Mouse (Mus musculus) cortical plate, adult 2 months (tissue): ENCODE results near the gene Fam221a.

Source experiments
- CTCF ChIP-seq: fragments of 200-500 bp; IDR thresholded peaks from 2 replicates; pipeline ENCODE4 v1.5.1; 2011; ENCODE audit warnings: mild to moderate bottlenecking, control low read depth, low read length; ENCODE audit not compliant: insufficient read depth; ENCODE audit errors: extremely low read depth
- POLR2A ChIP-seq: fragments of 200-500 bp; IDR thresholded peaks from 2 replicates; pipeline ENCODE4 v1.6.1; 2011; ENCODE audit warnings: mild to moderate bottlenecking, low read length, control low read depth; ENCODE audit not compliant: insufficient read depth; ENCODE audit errors: extremely low read depth

DNA sequence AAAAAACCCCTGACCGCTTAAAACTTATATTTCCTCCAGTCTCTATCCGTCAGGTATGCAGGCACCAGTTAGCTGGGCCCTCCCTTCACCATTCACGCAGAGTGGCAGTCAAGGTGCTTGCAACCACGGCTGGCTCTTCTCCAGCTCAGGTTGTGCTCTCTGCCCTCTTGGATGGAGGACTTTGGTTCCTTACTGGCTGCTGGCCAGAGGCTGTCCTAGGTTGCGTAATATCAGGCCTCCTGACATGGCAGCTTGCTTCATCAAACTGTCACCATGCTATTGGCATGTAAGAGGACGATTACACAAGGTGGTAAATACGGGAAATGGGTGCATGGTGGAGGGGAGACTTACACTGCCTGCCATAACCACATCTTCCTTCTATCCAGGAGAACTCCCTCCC lies 17.7 kb upstream of the Fam221a start:
- TF ChIP-seq CTCF (no peak), POLR2A (no peak)
